Mouse (Mus musculus): ENCODE measurements at regions not wholly inside any gene's neighbourhood (a gene's known extent, or its start where the extent isn't known, plus 50 kb on each side); places are given as distances from the start of the nearest gene placed in this dataset.

DNA sequence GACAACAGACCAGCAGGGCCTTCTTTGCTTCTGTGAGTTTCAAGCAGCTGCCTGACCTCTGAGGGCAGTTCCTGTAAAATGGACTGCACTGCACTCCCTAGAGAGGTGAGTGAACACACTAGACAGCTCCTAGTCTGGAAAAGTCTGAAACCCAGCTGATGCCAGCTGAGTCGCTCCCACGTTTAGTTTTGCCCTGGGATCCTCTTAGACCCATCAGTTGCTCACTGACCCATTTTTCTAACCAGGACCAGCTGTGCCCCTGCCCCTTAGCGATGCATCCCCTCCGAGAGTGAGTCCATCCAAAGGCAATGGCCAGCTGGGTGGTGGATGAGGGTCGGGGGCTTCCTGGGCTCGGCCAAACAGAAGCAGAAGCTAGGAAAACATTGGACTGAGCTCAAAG, 62.2 kb upstream of the Top1 start:
- DNase-seq (ENCODE audit: low spot score in 2 of 2): no peak

DNA sequence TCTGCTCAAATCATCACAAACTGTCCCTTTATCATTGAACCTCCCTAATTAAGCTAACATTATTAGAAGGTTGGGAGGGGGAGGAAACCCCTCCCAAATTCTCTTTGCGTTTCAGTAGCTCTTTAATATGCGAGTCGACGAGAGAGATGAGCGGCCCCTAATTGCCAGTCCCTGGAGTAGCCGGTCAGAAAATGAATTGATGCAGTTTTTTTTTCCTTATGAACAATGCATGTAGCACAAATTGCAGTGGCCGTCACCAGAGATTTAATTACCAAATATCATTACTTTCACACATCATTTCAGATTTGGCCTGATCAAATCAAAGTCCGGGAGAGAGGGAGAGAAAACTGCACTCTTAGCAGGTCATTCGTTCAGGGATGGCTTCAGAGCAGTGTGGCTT, 61.1 kb upstream of the Top1 start:
- DNase-seq (ENCODE audit: low spot score in 2 of 2): no peak

DNA sequence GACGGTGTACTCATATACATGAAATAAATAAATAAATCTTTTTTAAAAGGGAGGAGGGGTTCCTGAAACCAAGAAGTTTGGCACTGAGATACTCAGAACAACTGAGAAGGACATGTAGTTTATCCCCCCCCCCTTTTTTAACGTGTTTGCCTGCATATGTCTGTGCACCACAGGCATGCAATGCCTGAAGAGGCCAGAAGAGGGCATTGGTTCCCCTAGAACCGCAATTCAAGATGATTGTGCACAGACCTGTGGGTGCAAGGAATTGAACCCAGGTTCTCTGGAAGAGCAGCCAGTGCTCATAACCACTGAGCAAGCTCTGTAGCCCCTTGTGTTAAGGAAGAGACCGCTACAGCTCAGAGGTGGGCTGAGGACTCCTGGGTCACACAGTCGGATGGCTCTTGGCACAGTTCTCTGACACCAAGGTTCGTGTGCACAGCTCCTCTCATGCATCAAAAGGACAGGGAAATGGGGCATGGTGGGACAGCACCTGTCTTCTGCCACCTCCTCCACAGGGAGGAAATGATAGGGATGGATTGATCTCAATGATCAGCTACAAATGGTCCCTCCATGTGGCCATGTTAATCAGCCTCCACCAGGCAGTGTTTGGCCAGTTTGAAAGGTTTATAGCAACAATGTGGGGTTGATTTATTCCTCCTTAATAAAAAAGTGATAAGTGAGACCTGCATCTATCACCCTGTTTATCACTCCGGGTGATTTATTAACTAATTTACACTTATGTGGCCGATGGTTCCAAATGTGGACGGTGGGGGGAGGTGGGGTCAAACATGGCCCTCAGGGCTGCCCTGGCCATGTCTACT, 58.5 kb upstream of the Top1 start:
- no peak for DNase-seq (ENCODE audit: low spot score in 2 of 2)

GRCm38 (mm10) chr2:160588401-160588800, 57.3 kb upstream of the Top1 start:
- no peak for DNase-seq (ENCODE audit: low spot score in 2 of 2)

DNA sequence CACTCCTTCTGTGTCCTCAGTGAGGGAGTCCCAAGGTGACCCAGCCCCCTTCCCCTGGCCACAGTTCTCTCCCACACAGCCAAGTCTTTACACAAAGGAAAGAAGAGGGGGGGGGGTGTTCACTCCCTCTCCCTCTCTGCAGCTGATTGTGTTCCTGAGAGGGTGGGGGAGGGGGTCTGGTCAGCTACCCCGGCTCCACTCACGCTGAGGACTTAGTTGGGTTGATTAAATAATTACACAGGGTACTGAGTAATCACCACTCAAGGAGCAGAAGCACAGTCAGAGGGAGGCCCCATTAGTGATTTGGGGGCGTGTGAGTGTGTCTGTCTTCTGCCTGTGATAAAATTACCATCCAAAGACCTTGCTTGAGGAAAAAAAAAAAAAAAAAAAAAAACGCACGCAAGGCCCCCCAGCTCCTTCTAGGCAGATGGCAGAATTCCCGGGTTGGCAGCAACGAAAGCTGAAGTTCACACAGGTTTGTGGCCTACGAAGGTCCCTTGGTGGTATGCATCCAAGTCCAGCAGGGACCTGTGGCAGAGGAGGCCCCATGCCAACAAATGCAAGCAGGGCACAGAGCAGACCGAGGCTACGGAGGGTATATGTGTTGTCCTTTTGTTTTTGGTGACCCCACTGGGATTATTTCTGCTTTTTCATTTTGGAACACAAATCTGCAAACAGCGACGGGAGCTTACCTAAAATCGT, 55.3 kb upstream of the Top1 start:
- no peak for DNase-seq (ENCODE audit: low spot score in 2 of 2)

DNA sequence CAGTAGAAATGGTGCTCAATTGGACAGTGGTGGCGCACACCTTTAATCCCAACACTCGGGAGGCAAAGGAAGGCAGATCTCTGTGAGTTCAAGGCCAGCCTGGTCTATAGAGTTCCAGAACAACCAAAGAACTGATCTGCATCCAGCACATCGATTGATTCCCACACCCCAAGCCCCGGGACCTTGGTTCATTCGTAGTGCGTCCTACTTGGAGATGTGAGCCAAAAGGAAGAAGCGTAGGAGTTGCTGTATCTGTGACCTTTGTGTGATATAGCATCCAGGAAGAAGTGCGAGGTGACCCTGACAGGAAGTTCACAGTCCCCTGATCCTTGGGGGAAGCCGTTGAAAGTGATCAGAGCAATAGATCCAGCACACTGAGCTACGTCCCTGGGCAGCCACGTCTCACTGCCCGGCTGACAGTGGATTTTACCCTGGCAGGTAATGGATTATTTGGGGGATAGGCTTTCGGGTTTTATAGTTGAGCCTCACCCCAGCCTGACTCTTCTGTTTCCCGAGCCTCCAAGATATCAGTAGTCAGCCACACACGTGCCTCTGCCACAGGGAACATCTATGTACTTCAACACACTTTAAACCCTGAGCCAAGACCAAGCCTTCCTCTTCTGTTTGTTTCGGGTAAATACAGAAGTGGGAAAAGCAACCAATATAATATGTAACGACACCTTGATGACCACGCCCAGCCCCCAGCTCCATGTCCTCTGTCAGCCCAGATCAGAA, 54.1 kb upstream of the Top1 start:
- no peak for DNase-seq (ENCODE audit: low spot score in 2 of 2)

- DNase-seq (ENCODE audit: low spot score in 2 of 2): peak; percentile 31 to 73
Observed at GRCm38 (mm10) chr2:160593035-160593434, 52.7 kb upstream of the Top1 start.

Measured in thymus, postnatal 10 days (tissue).